Mouse (Mus musculus) mouse trophoblast stem cell (cell line): ENCODE measurements around the gene Gm5773.
"Not testable (repeated sequence)": the region's sequence is repeated elsewhere in the genome, so short reads cannot be mapped to it uniquely, and the experiment has no call there.

Source experiments
- in situ Hi-C, 2 experiments: fragments of 300-500 bp; cut with MseI, MboI; formaldehyde crosslinking; loops; 2 replicates in 1 of 2; 3 replicates in 1 of 2; pipeline ENCODE4 v1.15.1; 2025

The Gm5773 gene

DNA sequence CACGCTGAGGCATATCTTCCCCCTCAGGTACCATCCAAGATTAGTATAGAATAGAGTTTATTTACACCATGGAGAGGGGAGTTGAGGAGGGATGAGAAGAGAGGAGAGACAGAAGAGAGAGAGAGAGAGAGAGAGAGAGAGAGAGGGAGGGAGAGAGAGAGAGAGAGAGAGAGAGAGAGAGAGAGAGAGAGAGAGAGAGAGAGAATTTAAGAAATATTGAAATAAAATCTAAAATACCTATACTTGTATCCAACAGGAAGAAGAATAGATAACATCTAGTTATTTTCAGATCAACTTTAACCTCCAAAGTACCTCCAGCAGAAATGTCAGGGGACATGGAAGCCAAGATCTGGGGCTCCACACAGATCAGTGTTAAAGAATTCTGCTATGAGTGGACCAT, at the start of gene Gm5773:
Gene Gm5773, plus strand, starts transcription at position 301 of the 400 bp plus-strand sequence.
- in situ Hi-C loops, result not testable (repeated sequence)

DNA sequence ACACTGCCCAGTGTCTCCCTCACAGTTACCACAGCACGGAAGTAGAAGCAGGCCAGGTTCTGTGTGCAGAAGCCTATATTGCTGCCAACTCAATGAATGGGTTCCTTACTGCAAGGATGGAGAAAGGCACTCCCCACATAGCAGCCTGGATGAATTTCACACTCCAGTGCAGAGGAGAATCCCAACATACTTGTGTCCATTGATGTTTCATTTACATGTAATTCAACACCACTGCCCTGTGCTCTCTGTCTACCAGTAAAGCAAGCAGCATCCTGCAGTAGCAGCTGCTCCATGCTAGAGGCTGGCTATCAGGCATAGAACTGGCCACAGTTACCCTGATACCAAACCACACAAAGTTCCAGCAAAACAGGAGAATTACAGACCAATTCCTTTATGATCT, 27.3 kb upstream of the Gm5773 start:
- in situ Hi-C loops, result not testable (repeated sequence)

DNA sequence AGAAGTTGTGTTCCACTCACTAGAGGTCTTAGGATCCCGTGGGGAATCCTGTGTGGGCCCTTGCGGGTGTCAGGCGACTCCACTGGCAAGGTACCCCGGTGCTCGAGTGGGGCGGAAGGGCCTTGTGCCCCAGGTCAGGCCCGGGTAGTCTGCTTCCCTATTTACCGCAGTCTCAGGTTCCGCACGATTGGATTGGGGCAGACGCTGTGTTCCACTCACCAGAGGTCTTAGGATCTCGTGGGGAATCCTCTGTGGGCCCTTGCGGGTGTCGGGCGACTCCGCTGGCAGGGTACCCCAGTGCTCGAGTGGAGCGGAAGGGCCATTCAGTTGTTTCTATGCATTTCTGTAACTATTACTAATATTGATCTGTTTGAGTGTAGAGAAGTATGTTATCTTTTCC, 18.8 kb upstream of the Gm5773 start:
- in situ Hi-C loops, result not testable (repeated sequence)

DNA sequence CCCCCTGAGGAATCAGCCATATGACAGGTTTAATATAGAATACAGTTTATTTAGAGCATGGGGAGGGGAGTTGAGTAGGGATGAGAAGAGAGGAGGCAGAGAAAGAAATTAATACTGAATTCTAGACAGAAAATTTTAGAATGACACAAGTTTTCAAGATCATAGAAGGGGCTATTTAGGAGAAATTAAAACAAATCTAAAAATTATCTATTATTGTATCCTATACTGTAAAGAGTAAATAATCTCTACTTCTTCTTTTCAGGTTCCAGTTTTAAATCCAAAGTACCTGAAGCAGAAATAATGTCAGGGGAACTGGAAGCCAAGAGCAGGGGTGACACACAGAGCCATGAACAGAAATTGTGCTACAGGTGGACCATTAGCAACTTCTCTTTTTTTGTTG, 23.3 kb downstream of the Gm5773 start, which contains the start of gene Tdpoz4:
Gene Tdpoz4, plus strand, starts transcription at position 301 of the 400 bp plus-strand sequence.
- in situ Hi-C loops, result not testable (repeated sequence)

DNA sequence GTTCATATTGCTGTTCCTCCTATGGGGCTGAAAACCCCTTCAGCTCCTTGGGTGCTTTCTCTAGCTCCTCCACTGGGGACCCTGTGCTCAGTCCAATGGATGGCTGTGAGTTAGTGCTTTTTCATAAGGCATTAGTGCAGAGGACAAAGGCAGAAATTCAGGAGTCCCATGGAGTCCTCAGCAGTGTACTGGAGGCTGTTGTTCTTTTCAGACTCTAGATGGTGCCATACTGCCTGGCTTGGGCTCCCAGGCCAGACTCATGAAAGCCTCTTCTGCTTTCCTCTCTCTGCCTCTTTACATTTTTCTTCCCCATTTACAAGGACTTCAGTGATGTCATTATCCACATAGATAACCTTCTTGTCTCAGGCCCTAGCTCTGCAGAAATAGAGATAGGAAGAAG, 40.5 kb downstream of the Gm5773 start:
- in situ Hi-C loops, result not testable (repeated sequence)
